Mouse (Mus musculus): ENCODE data around the gene Tnk2. TPM values are rescaled to one million over a fixed set of nuclear protein-coding genes. Genes with fewer than 3 reads are reported as not detected.

Gene Tnk2
- total and polyA plus RNA-seq, 3 experiments = 14.7 to 62.2 (median 31.9) TPM

GRCm38 (mm10) chr16:32644069-32644800 is 561 bp downstream of the Tnk2 start:
- Histone ChIP-seq H3K79me2 (replicated peaks; ENCODE audit: control insufficient read depth, extremely low read depth, insufficient read depth, poor library complexity, severe bottlenecking) (peaks cover 7% of the 10 kb centered on the region; the same call in 1 of the 2 replicates), H3K4me2 (ENCODE audit: insufficient read depth, low read depth, poor library complexity, severe bottlenecking) (peak overlapping the region; percentile 86), H3K27me3 (replicated peaks) (no peaks in the 10 kb centered on the region), H3K9me3 (replicated peaks; ENCODE audit: low read length) (no peaks in the 10 kb centered on the region), H3K36me3 (replicated peaks in 1 of 2; ENCODE audit: control insufficient read depth in 1 of 2, insufficient read depth in 1 of 2, low read length in 1 of 2) (peaks cover 0 to 13% of the 10 kb centered on the region in 2 experiments), H3K27ac (ENCODE audit: insufficient read depth, low read depth) (no peak overlapping the region), H3K9ac (ENCODE audit: insufficient read depth, low read depth) (peak overlapping the region; percentile 87), H3K4me3 (replicated peaks in 1 of 3; ENCODE audit: low read depth in 2 of 3, low read length in 2 of 3, poor library complexity in 1 of 3) (peak overlapping the region; percentile 41 to 71 (median 68)), H3K4me1 (ENCODE audit: control insufficient read depth in 1 of 2, insufficient read depth in 2 of 2) (peaks cover 15 to 50% of the 10 kb centered on the region in 2 experiments)
- in situ Hi-C loops (cut with MboI; ENCODE audit: low pct_ligation_motif_present, low pct_unique_long_range_greater_than_20kb, low sequenced_read_pairs) = no loop called here
- dilution Hi-C loops (cut with MboI; ENCODE audit: extremely low pct_ligation_motif_present, extremely low pct_unique_long_range_greater_than_20kb, low sequenced_read_pairs) = no loop called here
- TF ChIP-seq EP300 (IDR thresholded peaks at IDR 0.05; ENCODE audit: low read length) (no peak), MAZ (IDR thresholded peaks at IDR 0.05; ENCODE audit: low read depth, low read length) (0 out of 2 replicates have a peak, but pooled peaks have one; percentile 16), MYC (IDR thresholded peaks at IDR 0.05; ENCODE audit: low read depth, low read length) (no peak), UBTF (IDR thresholded peaks at IDR 0.05; ENCODE audit: low read depth, low read length) (peak; percentile 24), BHLHE40 (IDR thresholded peaks at IDR 0.05; ENCODE audit: low read depth, low read length) (peak; percentile 48; the same call in 1 of the 2 replicates)
- DNase-seq (ENCODE audit: extremely low read depth) = no peak

- in situ Hi-C loops (cut with MboI; ENCODE audit: low pct_ligation_motif_present, low pct_unique_long_range_greater_than_20kb, low sequenced_read_pairs) (no loop called here), dilution Hi-C loops (cut with MboI; ENCODE audit: extremely low pct_ligation_motif_present, extremely low pct_unique_long_range_greater_than_20kb, low sequenced_read_pairs) (no loop called here)
- peak overlapping the region; percentile 87; the same call in 1 of the 2 replicates for H3K9ac ChIP-seq (ENCODE audit: insufficient read depth, low read depth)
- DNase-seq (ENCODE audit: extremely low read depth) = no peak
- no peak overlapping the region for H3K27ac ChIP-seq (ENCODE audit: insufficient read depth, low read depth)
- no peaks in the 10 kb centered on the region for H3K27me3 ChIP-seq (replicated peaks)
- peaks cover 15 to 55% of the 10 kb centered on the region in 2 experiments for H3K4me1 ChIP-seq (ENCODE audit: control insufficient read depth in 1 of 2, insufficient read depth in 2 of 2)
- H3K4me2 ChIP-seq (ENCODE audit: insufficient read depth, low read depth, poor library complexity, severe bottlenecking) = peak overlapping the region; percentile 86
- TF ChIP-seq MXI1 (IDR thresholded peaks at IDR 0.05; ENCODE audit: low read depth, low read length) (peak; percentile 16; the same call in 1 of the 2 replicates), ZNF384 (IDR thresholded peaks at IDR 0.05; ENCODE audit: low read depth, low read length) (no peak)
- H3K4me3 ChIP-seq (replicated peaks in 1 of 3; ENCODE audit: low read depth in 2 of 3, low read length in 2 of 3, poor library complexity in 1 of 3) = peak overlapping the region; percentile 41 to 71 (median 68)
- no peaks in the 10 kb centered on the region for H3K9me3 ChIP-seq (replicated peaks; ENCODE audit: low read length)
- peaks cover 0 to 13% of the 10 kb centered on the region in 2 experiments for H3K36me3 ChIP-seq (replicated peaks in 1 of 2; ENCODE audit: control insufficient read depth in 1 of 2, insufficient read depth in 1 of 2, low read length in 1 of 2)
- peaks cover 7% of the 10 kb centered on the region; the same call in 1 of the 2 replicates for H3K79me2 ChIP-seq (replicated peaks; ENCODE audit: control insufficient read depth, extremely low read depth, insufficient read depth, poor library complexity, severe bottlenecking)
These were observed 1.1 kb downstream of the Tnk2 start for GRCm38 (mm10) chr16:32644801-32645170.

- H3K36me3 ChIP-seq (replicated peaks in 1 of 2; ENCODE audit: control insufficient read depth in 1 of 2, insufficient read depth in 1 of 2, low read length in 1 of 2) = peaks cover 0 to 13% of the 10 kb centered on the region in 2 experiments
- DNase-seq (ENCODE audit: extremely low read depth) = no peak
- no peak overlapping the region for H3K9ac ChIP-seq (ENCODE audit: insufficient read depth, low read depth)
- peak overlapping the region; percentile 1; the same call in 1 of the 2 replicates for H3K27ac ChIP-seq (ENCODE audit: insufficient read depth, low read depth)
- H3K9me3 ChIP-seq (replicated peaks; ENCODE audit: low read length) = no peaks in the 10 kb centered on the region
- dilution Hi-C loops (cut with MboI; ENCODE audit: extremely low pct_ligation_motif_present, extremely low pct_unique_long_range_greater_than_20kb, low sequenced_read_pairs) (no loop called here), in situ Hi-C loops (cut with MboI; ENCODE audit: low pct_ligation_motif_present, low pct_unique_long_range_greater_than_20kb, low sequenced_read_pairs) (no loop called here)
- peak overlapping the region; percentile 86 for H3K4me2 ChIP-seq (ENCODE audit: insufficient read depth, low read depth, poor library complexity, severe bottlenecking)
- peaks cover 7% of the 10 kb centered on the region; the same call in 1 of the 2 replicates for H3K79me2 ChIP-seq (replicated peaks; ENCODE audit: control insufficient read depth, extremely low read depth, insufficient read depth, poor library complexity, severe bottlenecking)
- H3K4me1 ChIP-seq (ENCODE audit: control insufficient read depth in 1 of 2, insufficient read depth in 2 of 2) = peaks cover 15 to 59% of the 10 kb centered on the region in 2 experiments
- H3K27me3 ChIP-seq (replicated peaks) = no peaks in the 10 kb centered on the region
- peak overlapping the region in 2 of 3 experiments; percentile 9 to 71 for H3K4me3 ChIP-seq (replicated peaks in 1 of 3; ENCODE audit: low read depth in 2 of 3, low read length in 2 of 3, poor library complexity in 1 of 3)
- peak; percentile 15; the same call in 1 of the 2 replicates for TF ChIP-seq USF2 (conservative IDR thresholded peaks at IDR 0.05; ENCODE audit: low read depth, low read length)
- peak in 1 of 2 experiments; percentile 73; a peak in 2 of 4 replicates for TF ChIP-seq CTCF (conservative IDR thresholded peaks at IDR 0.05 in 1 of 2, IDR thresholded peaks at IDR 0.05 in 1 of 2; ENCODE audit: low read depth in 2 of 2, low read length in 2 of 2)
- TF ChIP-seq TCF12 (IDR thresholded peaks at IDR 0.05; ENCODE audit: low read depth, low read length) = no peak
- no peak for TF ChIP-seq PAX5 (IDR thresholded peaks at IDR 0.05; ENCODE audit: low read length)
- no peak for TF ChIP-seq NELFE (IDR thresholded peaks at IDR 0.05; ENCODE audit: low read depth, low read length)
- TF ChIP-seq ETS1 (conservative IDR thresholded peaks at IDR 0.05; ENCODE audit: low read depth, low read length) = no peak
- TF ChIP-seq TBP (conservative IDR thresholded peaks at IDR 0.05; ENCODE audit: low read depth, low read length) = no peak
- TF ChIP-seq UBTF (IDR thresholded peaks at IDR 0.05; ENCODE audit: low read depth, low read length) = no peak
- no peak for TF ChIP-seq MYC (IDR thresholded peaks at IDR 0.05; ENCODE audit: low read depth, low read length)
- TF ChIP-seq NRF1 (IDR thresholded peaks at IDR 0.05; ENCODE audit: low read depth, low read length) = no peak
- TF ChIP-seq POLR2AphosphoS2 (IDR thresholded peaks at IDR 0.05; ENCODE audit: low read depth, low read length) = no peak
- TF ChIP-seq ZNF384 (IDR thresholded peaks at IDR 0.05; ENCODE audit: low read depth, low read length) = no peak
- TF ChIP-seq KAT2A (IDR thresholded peaks at IDR 0.05; ENCODE audit: insufficient replicate concordance, low read length) = no peak
- no peak for TF ChIP-seq MAX (IDR thresholded peaks at IDR 0.05; ENCODE audit: low read length)
- TF ChIP-seq CHD1 (IDR thresholded peaks at IDR 0.05; ENCODE audit: low read depth, low read length) = no peak
- TF ChIP-seq SIN3A (IDR thresholded peaks at IDR 0.05; ENCODE audit: low read length) = no peak; the same call in 1 of the 2 replicates
- TF ChIP-seq USF1 (IDR thresholded peaks at IDR 0.05; ENCODE audit: low read depth, low read length) = peak; percentile 58
- TF ChIP-seq BHLHE40 (IDR thresholded peaks at IDR 0.05; ENCODE audit: low read depth, low read length) = peak; percentile 96
- TF ChIP-seq POLR2A (IDR thresholded peaks at IDR 0.05; ENCODE audit: low read depth, low read length) = peak; percentile 23; the same call in 1 of the 2 replicates
- no peak for TF ChIP-seq CHD2 (IDR thresholded peaks at IDR 0.05; ENCODE audit: low read length)
- no peak for TF ChIP-seq SMC3 (IDR thresholded peaks at IDR 0.05; ENCODE audit: low read depth, low read length)
These were observed 1.8 kb downstream of the Tnk2 start for GRCm38 (mm10) chr16:32645361-32645914.
